Mouse (Mus musculus): Measurements from ENCODE around the gene Omt2b. TPM values are rescaled to one million over a fixed set of nuclear protein-coding genes. Genes with fewer than 3 reads are reported as not detected.

The Omt2b gene
- polyA plus RNA-seq (2017; shearing (Covaris generic)) = not detected

DNA sequence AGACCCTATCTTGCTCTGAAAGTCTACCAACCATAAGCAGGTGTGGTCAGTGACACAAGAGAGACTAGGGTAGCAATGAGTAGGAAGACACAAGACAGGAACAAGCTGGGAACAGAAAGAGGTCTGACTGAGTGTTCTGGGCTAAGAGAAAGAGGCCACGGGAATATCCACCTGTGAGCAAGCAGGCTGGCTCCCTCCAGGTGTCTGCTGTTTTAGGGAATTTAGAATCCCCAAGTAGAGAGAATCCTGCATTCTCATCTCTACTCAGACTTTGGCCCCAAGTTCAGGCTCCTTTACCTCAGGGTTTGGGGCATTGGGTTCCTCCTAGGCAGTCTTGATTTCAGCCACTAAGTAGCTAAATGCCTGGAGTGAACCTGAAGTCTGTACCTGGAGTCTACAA is at the start of gene Omt2b:
Gene Omt2b (plus strand): TSS at position 301 of the 400 bp plus-strand sequence.

DNA sequence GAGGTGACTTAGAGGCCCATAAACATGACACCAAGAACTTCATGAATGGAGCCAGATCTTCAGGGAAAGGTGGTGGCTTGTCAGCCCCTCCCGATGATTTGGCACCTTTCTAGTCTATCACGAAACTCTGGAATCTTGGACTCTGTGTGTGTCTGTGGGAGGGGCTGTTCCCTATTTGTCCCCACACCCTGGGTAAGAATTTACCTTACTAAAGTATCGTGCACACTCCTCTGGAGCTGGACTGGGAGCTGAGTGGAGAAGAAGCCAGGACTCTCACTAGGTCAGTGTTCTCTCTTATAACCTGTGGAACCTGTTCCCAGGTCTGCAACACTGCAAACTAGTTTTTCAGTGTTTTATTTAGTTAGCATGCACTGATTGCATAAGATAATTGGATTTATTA is 37.7 kb upstream of the Omt2b start, which contains the start of gene Gm10639:
Gene Gm10639 (plus strand): TSS at position 201 of the 400 bp plus-strand sequence.

DNA sequence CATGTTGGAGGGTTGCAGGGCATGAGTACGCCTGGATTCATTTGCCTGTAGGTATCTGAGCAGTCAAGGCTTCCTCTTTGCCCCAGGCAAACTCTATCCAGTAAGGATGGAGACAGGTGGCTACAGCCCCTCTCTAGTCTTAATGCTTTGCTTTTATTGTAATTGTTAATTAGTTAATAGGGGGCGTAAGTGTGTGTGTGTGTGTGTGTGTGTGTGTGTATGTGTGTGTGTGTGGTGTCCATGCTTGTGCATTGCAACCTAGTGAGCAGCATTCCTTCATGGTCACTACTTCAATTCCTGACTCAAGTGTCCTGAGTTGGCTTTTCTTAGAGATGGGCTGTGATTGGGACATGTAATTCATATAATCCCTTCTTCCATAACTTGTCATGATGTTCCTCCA is 12.7 kb upstream of the Omt2b start, which contains the start of gene Omt2a:
Gene Omt2a (minus strand): TSS at position 101 of the 400 bp plus-strand sequence.

DNA sequence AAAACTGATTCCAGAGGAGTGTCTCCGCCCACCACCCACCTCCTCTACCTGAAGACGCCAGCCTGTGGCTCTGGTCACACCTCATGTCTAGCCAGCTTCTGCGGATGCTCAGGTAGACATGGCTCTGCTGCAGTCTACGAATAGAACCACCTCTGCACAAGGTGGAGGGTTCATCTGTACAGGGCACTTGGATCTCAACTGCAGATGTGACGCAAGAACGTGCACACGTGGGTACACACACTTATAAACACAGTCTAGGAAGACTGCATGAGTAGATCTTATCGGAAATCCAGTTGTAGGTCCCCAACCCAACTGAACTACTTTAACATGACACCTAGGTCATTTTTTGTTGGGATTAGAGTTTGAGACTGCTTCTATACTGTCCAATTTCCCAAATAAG is 28.2 kb downstream of the Omt2b start, which contains the start of gene Gsta2:
Gene Gsta2 (minus strand): TSS at position 178 of the 400 bp plus-strand sequence.

DNA sequence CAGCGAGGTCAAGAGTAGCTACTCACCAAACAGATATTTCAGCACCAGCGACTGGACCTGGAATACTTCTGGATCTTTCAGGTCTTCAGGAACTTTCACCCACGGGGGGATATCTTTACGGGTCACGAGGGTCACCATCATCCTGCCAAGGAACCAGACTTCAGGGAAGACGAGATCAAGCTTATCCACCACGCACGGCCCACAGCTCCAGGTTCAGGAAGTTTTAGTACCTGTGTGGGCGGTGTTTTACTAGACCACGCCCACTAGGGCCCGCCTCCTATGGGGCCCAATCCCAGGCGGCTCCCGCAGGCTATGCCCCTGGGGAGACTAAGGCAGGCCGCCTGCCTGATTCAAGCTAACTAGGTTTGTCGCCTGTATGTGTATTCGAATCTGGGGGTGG is 40.6 kb downstream of the Omt2b start, which contains the start of gene Dppa5a:
Gene Dppa5a (minus strand): TSS at position 219 of the 400 bp plus-strand sequence.

DNA sequence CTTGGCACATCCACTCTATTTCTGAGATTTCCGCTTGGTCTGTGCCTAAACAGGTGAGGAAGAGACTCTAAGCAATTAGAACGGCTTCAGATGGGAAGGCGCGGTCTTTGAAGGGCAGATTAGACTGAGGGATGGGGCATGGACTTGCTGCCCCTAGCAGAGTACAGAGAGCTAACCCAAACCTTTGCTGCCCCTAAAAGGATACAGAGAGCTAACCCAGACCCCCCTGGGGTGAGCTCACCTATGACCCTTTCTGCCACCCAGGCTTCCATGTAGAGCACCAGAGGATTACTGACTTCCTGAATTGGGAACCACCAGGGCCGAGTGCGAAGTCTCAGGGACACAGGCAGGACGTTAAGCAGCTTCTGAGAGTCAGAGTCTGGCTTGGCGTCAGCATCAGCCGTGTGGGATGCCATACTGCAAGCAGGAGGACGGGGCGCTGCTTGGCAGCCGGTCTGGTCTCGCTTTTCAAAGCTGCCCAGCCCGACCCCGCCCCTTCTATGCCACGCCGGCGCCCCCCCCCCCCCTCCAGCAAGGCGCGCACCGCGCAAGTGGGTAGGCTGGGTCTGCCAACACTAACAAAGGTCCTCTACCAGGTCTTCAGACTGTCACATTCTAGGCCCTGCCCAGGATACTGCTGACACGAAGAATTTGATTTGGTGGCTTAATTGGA is 50.9 kb downstream of the Omt2b start, which contains the start of gene Ooep:
Gene Ooep (minus strand): TSS at position 613 of the 673 bp plus-strand sequence.

Other genes with a start within 250 kb of the Omt2b start
- gene Fbxo9, start 218.5 kb upstream of the Omt2b start, polyA plus RNA-seq (2017; shearing (Covaris generic)) = 100 to 1,000 TPM in 1 of 2 experiments, 10 to 100 TPM in 1; 72.1 to 102 TPM
- 10 to 100 TPM in 1 of 2 experiments, 1 to 10 TPM in 1; 8.3 to 12.2 TPM for gene Ick, start 218.4 kb upstream of the Omt2b start, polyA plus RNA-seq (2017; shearing (Covaris generic))
- 10 to 100 TPM in 1 of 2 experiments, 1 to 10 TPM in 1; 4.3 to 31.4 TPM for gene Gsta4, start 144.8 kb upstream of the Omt2b start, polyA plus RNA-seq (2017; shearing (Covaris generic))
- gene Gsta1, start 96.9 kb upstream of the Omt2b start, polyA plus RNA-seq (2017; shearing (Covaris generic)) = under 1 TPM in 1 of 2 experiments, not detected in 1; 0.53 TPM
- not detected for gene Gm3776, start 70.5 kb upstream of the Omt2b start, polyA plus RNA-seq (2017; shearing (Covaris generic))
- gene Gm10639, start 37.7 kb upstream of the Omt2b start, polyA plus RNA-seq (2017; shearing (Covaris generic)) = under 1 TPM in 1 of 2 experiments, not detected in 1; 0.81 TPM
- not detected for gene Omt2a, start 12.8 kb upstream of the Omt2b start, polyA plus RNA-seq (2017; shearing (Covaris generic))
- 1 to 10 TPM in 1 of 2 experiments, under 1 TPM in 1; 0.49 to 3.4 TPM for gene Gsta2, start 28.2 kb downstream of the Omt2b start, polyA plus RNA-seq (2017; shearing (Covaris generic))
- not detected for gene Dppa5a, start 40.6 kb downstream of the Omt2b start, polyA plus RNA-seq (2017; shearing (Covaris generic))
- 1 to 10 TPM in 1 of 2 experiments, under 1 TPM in 1; 0.23 to 1.2 TPM for gene Ooep, start 51.1 kb downstream of the Omt2b start, polyA plus RNA-seq (2017; shearing (Covaris generic))
- 10 to 100 TPM in 1 of 2 experiments, 1 to 10 TPM in 1; 5.5 to 15.1 TPM for gene Ddx43, start 68.2 kb downstream of the Omt2b start, polyA plus RNA-seq (2017; shearing (Covaris generic))
- gene Cgas, start 115.6 kb downstream of the Omt2b start, polyA plus RNA-seq (2017; shearing (Covaris generic)) = 10 to 100 TPM in 1 of 2 experiments, 1 to 10 TPM in 1; 3.7 to 10.9 TPM
- 10 to 100 TPM; 27.3 to 35.9 TPM for gene Mto1, start 120.6 kb downstream of the Omt2b start, polyA plus RNA-seq (2017; shearing (Covaris generic))
- 1 to 10 TPM in 1 of 2 experiments, under 1 TPM in 1; 0.53 to 2.7 TPM for gene Gm17324, start 121.2 kb downstream of the Omt2b start, polyA plus RNA-seq (2017; shearing (Covaris generic))
- gene Eef1a1, start 161.6 kb downstream of the Omt2b start, polyA plus RNA-seq (2017; shearing (Covaris generic)) = 1,000 to 10,000 TPM; 3,945 to 4,761 TPM

All from inflammation-experienced regulatory T-cells (primary cell).